Mouse (Mus musculus): ENCODE measurements around the gene Dcaf4. TPM values are rescaled to one million over a fixed set of nuclear protein-coding genes. Genes with fewer than 3 reads are reported as not detected.

Dcaf4 gene
- total RNA-seq (2021) = 10 to 100 TPM; 11.9 to 13.6 TPM
- polyA plus RNA-seq (2012; rRNA removed) = 17.2 and 26.1 TPM in 2 replicates
- long read RNA-seq, transcript Dcaf4-201 (14 exons, 2,008 nt) = major isoform, 23 of 28 reads
- long read RNA-seq, partial matches to known transcripts = 1 of 28 reads
- long read RNA-seq, other reads (novel, unspliced or antisense) = 3 of 28 reads

- Histone ChIP-seq H3K79me2 (replicated peaks; ENCODE audit: control insufficient read depth, insufficient read depth, low read length) (no peaks in the 10 kb centered on the region), H3K4me1 (ENCODE audit: control insufficient read depth, insufficient read depth, low read length) (peaks cover 2% of the 10 kb centered on the region; the same call in 1 of the 2 replicates), H3K4me3 (peak within 1 kb of the TSS; percentile 69), H3K9ac (ENCODE audit: low read depth, low read length) (peak within 1 kb of the TSS; percentile 79), H3K27ac (peak within 1 kb of the TSS; percentile 60), H3K36me3 (ENCODE audit: control insufficient read depth, insufficient read depth, low read length) (no peaks in the 10 kb centered on the region), H3K27me3 (ENCODE audit: control insufficient read depth, insufficient read depth, low read length) (no peaks in the 10 kb centered on the region)
- under 1% methylated on average over 32 of the region's 32 CpGs for WGBS
- TF ChIP-seq CTCF (IDR thresholded peaks at IDR 0.05) = peak; percentile 41
- no peak for TF ChIP-seq EP300 (IDR thresholded peaks at IDR 0.05; ENCODE audit: insufficient read depth, low read depth, low read length)
- TF ChIP-seq POLR2A (IDR thresholded peaks at IDR 0.05; ENCODE audit: insufficient read depth, low read depth, low read length) = peak; percentile 50; the same call in 1 of the 2 replicates
- intact Hi-C loops (cut with DNase I) = loop anchor here (5.0 kb wide), 1 partner anchor 62 kb away; no protein-coding TSS in a partner anchor
- peak; percentile 96 to 98 for DNase-seq
Observed at GRCm38 (mm10) chr12:83520311-83520890, at the start of gene Dcaf4. Dcaf4 (plus strand) TSS chr12:83520466.

GRCm38 (mm10) chr12:83471760-83472159, 48.5 kb upstream of the Dcaf4 start:
- Histone ChIP-seq H3K4me1 (ENCODE audit: control insufficient read depth, insufficient read depth, low read length) (peaks cover 3% of the 10 kb centered on the region; the same call in 1 of the 2 replicates), H3K79me2 (replicated peaks; ENCODE audit: control insufficient read depth, insufficient read depth, low read length) (no peaks in the 10 kb centered on the region), H3K36me3 (ENCODE audit: control insufficient read depth, insufficient read depth, low read length) (no peaks in the 10 kb centered on the region), H3K4me3 (no peak overlapping the region), H3K27me3 (ENCODE audit: control insufficient read depth, insufficient read depth, low read length) (no peaks in the 10 kb centered on the region), H3K9ac (ENCODE audit: low read depth, low read length) (no peak overlapping the region), H3K27ac (no peak overlapping the region)
- TF ChIP-seq POLR2A (IDR thresholded peaks at IDR 0.05; ENCODE audit: insufficient read depth, low read depth, low read length) (no peak), CTCF (IDR thresholded peaks at IDR 0.05) (no peak), EP300 (IDR thresholded peaks at IDR 0.05; ENCODE audit: insufficient read depth, low read depth, low read length) (no peak)
- no peak for DNase-seq
- 23% methylated on average over 7 of the region's 7 CpGs for WGBS
- intact Hi-C loops (cut with DNase I) = no loop called here

DNA sequence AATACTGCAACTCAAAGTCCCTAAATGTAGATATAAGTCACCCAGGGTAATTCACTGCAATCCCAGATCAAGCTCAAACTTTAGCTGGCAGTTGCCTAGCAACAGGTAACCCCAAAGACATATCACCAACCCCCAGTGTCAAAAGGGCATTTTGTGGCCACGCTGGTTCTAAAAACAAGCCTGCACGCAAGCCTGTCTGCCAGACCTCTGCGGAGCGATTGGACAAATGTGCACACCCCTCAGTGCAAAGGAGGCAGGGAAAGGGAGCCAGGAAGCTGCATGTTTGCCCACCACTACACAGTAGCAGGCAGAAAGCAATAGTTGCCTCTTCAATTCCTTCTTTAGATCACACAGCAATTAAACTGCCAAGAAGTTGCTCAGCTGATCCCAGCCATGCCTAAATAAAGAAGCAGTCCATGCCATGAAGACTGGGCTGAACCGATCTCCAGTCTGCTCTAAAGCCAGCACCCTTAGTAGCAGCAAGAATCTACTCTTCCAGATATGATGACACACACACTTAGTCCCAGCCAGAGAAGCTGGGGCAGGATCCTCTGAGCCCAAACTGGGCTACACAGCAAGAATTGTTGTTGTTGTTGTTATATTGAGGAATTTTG, 46.2 kb upstream of the Dcaf4 start:
- DNase-seq = peak in 1 of 2 experiments; percentile 16
- Histone ChIP-seq H3K4me3 (no peak overlapping the region), H3K4me1 (ENCODE audit: control insufficient read depth, insufficient read depth, low read length) (no peaks in the 10 kb centered on the region), H3K27me3 (ENCODE audit: control insufficient read depth, insufficient read depth, low read length) (no peaks in the 10 kb centered on the region), H3K9ac (ENCODE audit: low read depth, low read length) (no peak overlapping the region), H3K79me2 (replicated peaks; ENCODE audit: control insufficient read depth, insufficient read depth, low read length) (no peaks in the 10 kb centered on the region), H3K36me3 (ENCODE audit: control insufficient read depth, insufficient read depth, low read length) (no peaks in the 10 kb centered on the region), H3K27ac (peak overlapping the region; percentile 12; the same call in 1 of the 2 replicates)
- intact Hi-C loops (cut with DNase I) = no loop called here
- TF ChIP-seq EP300 (IDR thresholded peaks at IDR 0.05; ENCODE audit: insufficient read depth, low read depth, low read length) (no peak), POLR2A (IDR thresholded peaks at IDR 0.05; ENCODE audit: insufficient read depth, low read depth, low read length) (no peak)
- 43% methylated on average over 5 of the region's 5 CpGs for WGBS

DNA sequence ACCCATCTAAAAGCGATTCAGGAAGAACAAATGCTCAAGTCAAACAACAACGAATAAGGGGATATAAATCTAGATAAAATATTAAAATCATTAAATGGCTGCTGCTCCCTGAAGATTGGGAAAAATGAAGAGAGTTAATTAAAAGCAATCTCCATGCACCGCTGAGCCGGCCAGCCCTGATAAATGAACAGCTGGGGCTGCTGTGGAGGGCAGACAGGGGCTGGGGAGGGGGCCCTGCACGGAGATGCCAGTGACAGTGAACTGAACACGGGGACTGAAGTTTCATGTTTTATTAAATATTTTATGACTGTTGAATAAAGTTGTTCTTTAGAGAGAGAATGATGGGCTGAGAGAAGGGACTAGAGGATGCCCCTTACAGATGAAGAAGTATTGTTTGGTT, 44.8 kb upstream of the Dcaf4 start:
- Histone ChIP-seq H3K79me2 (replicated peaks; ENCODE audit: control insufficient read depth, insufficient read depth, low read length) (no peaks in the 10 kb centered on the region), H3K27me3 (ENCODE audit: control insufficient read depth, insufficient read depth, low read length) (no peaks in the 10 kb centered on the region), H3K4me1 (ENCODE audit: control insufficient read depth, insufficient read depth, low read length) (no peaks in the 10 kb centered on the region), H3K4me3 (no peak overlapping the region), H3K9ac (ENCODE audit: low read depth, low read length) (no peak overlapping the region), H3K36me3 (ENCODE audit: control insufficient read depth, insufficient read depth, low read length) (no peaks in the 10 kb centered on the region), H3K27ac (no peak overlapping the region)
- TF ChIP-seq POLR2A (IDR thresholded peaks at IDR 0.05; ENCODE audit: insufficient read depth, low read depth, low read length) (no peak), EP300 (IDR thresholded peaks at IDR 0.05; ENCODE audit: insufficient read depth, low read depth, low read length) (no peak), CTCF (IDR thresholded peaks at IDR 0.05) (no peak)
- intact Hi-C loops (cut with DNase I) = no loop called here
- DNase-seq = no peak
- 62% methylated on average over 6 of the region's 6 CpGs for WGBS

GRCm38 (mm10) chr12:83476277-83476676, 44.0 kb upstream of the Dcaf4 start:
- no peak for DNase-seq
- Histone ChIP-seq H3K36me3 (ENCODE audit: control insufficient read depth, insufficient read depth, low read length) (no peaks in the 10 kb centered on the region), H3K4me3 (no peak overlapping the region), H3K27me3 (ENCODE audit: control insufficient read depth, insufficient read depth, low read length) (no peaks in the 10 kb centered on the region), H3K27ac (no peak overlapping the region), H3K4me1 (ENCODE audit: control insufficient read depth, insufficient read depth, low read length) (no peaks in the 10 kb centered on the region), H3K9ac (ENCODE audit: low read depth, low read length) (no peak overlapping the region), H3K79me2 (replicated peaks; ENCODE audit: control insufficient read depth, insufficient read depth, low read length) (no peaks in the 10 kb centered on the region)
- WGBS = 92% methylated on average over 10 of the region's 10 CpGs
- intact Hi-C loops (cut with DNase I) = no loop called here
- TF ChIP-seq POLR2A (IDR thresholded peaks at IDR 0.05; ENCODE audit: insufficient read depth, low read depth, low read length) (no peak), EP300 (IDR thresholded peaks at IDR 0.05; ENCODE audit: insufficient read depth, low read depth, low read length) (no peak), CTCF (IDR thresholded peaks at IDR 0.05) (no peak)

- Histone ChIP-seq H3K27ac (no peak overlapping the region), H3K9ac (ENCODE audit: low read depth, low read length) (no peak overlapping the region), H3K36me3 (ENCODE audit: control insufficient read depth, insufficient read depth, low read length) (no peaks in the 10 kb centered on the region), H3K27me3 (ENCODE audit: control insufficient read depth, insufficient read depth, low read length) (no peaks in the 10 kb centered on the region), H3K79me2 (replicated peaks; ENCODE audit: control insufficient read depth, insufficient read depth, low read length) (no peaks in the 10 kb centered on the region), H3K4me3 (no peak overlapping the region), H3K4me1 (ENCODE audit: control insufficient read depth, insufficient read depth, low read length) (no peaks in the 10 kb centered on the region; the same call in 1 of the 2 replicates)
- intact Hi-C loops (cut with DNase I) = no loop called here
- WGBS = 78% methylated on average over 1 of the region's 1 CpGs
- TF ChIP-seq POLR2A (IDR thresholded peaks at IDR 0.05; ENCODE audit: insufficient read depth, low read depth, low read length) (no peak), CTCF (IDR thresholded peaks at IDR 0.05) (no peak), EP300 (IDR thresholded peaks at IDR 0.05; ENCODE audit: insufficient read depth, low read depth, low read length) (no peak)
- no peak for DNase-seq
Observed at GRCm38 (mm10) chr12:83479140-83479539, 41.1 kb upstream of the Dcaf4 start.

All from heart, adult 2 months (tissue).